Mouse (Mus musculus) spleen, postnatal 14 days (tissue): Measurements from ENCODE around the gene Odf4.
A peak's percentile ranks its signal among the peaks of the same experiment; 100 is the strongest.
"Not testable (repeated sequence)": the region's sequence is repeated elsewhere in the genome, so short reads cannot be mapped to it uniquely, and the experiment has no call there.

Experiments
- DNase-seq, 2 experiments: peaks; one replicate each; pipeline ENCODE4 v3.0.0; 2021 to 2022; ENCODE audit warnings: low spot score in 2 of 2

Odf4 gene

DNA sequence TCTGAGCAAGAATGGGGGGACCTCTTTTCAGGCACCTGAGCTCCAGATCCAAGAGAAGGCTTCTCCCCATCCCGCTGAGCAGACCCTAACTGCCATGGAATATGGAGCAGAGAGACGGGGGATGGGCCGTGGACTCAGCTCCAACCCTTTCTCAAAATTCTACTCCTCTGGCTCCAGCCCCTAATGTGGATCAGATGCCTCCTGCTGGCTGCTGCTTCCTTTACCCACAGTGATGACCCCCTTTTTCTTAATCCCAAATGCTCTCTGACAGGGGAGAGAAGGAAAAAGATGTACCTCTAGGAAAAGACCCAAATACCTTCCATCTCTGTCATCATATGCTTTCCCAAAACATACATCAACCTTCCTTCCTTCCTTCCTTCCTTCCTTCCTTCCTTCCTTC is at the start of gene Odf4:
Odf4 (minus strand) TSS at position 101 of the 400 bp plus-strand sequence.
- DNase-seq, result no peak

DNA sequence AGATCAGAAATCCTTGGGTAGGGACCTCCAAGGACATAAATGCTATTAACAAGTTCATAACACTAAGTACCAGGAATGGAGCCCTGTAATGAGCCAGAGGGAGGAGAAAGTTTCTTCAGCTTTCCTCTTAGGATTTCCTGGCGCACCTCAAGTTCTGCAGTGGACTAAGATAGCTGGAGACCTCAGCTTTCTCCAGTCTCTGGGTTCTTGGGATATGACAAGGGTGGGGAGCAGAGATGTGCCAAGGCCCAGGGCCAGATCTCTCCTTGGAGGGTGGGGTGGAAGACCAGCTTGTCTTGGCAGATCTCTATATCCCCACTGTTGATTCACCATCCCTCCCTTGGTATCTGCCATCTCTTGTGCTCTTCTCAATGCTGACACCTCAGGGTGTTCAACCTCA is 48.7 kb upstream of the Odf4 start:
- no peak for DNase-seq

- DNase-seq, result no peak
Observed at GRCm38 (mm10) chr11:68975085-68975484, 48.2 kb upstream of the Odf4 start, which contains the start of gene Rangrf. Rangrf (minus strand) TSS chr11:68975185.

- no peak for DNase-seq
Observed at GRCm38 (mm10) chr11:68974059-68974450, 47.2 kb upstream of the Odf4 start.

DNA sequence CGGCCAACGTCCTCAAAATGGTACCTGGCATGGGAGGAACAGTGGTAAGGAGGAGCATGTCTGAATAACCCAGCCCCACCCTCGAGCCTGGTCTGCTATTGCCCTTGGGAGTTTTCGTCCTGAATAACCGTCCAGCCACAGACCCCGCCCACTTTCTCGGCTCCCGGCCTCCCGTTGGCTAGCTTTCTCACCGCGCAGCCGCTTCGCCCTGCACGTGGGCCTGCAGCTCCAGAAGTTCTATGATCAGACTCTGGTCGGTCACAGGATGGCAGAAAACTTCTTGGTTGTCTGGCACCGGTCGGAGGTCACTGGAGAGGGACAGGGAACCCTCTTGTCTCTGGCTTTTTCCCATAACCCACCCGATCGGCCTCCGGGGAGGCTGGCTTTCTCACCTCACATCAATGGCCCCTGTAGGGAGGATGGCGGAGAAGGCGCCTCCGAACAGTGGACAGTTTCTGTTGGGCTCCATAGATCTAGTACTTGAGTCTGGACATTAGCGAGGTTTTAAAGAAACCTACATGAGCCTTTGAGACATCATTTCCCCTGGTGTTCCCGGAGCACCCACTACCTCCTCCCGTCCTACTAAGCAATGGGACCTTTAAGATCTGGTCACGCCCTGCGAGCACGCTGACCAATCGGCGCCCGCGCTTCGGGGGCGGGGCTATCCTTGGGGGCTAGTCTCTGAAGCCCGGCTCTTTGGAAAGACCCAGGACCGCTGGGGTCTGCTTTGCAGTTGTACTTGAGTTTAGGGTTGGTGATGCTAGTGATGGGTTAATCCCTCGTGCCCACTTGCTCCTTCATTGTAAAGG is 46.6 kb upstream of the Odf4 start:
- peak; percentile 57 to 68 for DNase-seq

- DNase-seq, result no peak
Observed at GRCm38 (mm10) chr11:68970232-68970631, 43.4 kb upstream of the Odf4 start.

DNA sequence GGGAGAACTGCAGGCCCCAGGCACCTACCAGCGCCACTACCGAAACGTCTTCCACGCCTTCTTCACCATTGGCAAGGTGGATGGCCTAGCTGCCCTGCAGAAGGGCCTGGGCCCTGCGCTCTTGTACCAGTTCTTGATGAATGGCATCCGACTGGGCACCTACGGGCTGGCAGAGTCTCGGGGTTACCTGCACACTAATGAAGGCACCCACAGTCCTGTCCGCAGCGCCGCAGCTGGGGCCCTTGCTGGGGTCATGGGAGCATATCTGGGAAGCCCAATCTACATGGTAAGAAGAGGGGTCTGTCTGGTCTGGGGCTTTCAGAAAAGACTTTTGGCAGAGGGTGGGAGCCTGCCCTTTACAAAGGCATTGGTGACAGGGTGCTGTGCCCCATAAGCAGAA is 41.9 kb upstream of the Odf4 start:
- DNase-seq, result no peak

- DNase-seq, result peak; percentile 80 to 87
Observed at GRCm38 (mm10) chr11:68967337-68968282, 40.7 kb upstream of the Odf4 start, which contains the start of gene Slc25a35. Slc25a35 (plus strand) TSS chr11:68968131.

DNA sequence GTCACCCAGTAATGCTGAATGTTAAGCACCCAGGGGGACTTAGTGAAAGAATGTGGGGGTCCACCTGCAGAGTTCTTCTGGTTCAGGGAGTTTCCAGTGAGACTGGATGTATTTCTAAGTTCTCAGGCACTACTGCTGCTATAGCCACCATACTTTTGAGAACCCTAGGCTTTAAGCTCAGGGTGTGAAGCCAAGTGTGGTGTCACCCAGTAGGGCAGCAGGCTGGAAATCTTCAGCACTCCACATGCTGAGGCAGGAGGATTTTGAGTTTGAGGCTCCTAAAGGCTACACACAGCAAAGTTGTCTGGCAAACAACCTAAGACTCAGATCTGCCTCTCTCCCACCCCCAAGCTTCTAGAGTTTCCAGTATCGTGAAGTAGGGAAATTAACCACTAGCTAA is 39.7 kb upstream of the Odf4 start:
- DNase-seq, result no peak

- peak in 1 of 2 experiments; percentile 72 for DNase-seq
Observed at GRCm38 (mm10) chr11:68965845-68966244, 39.0 kb upstream of the Odf4 start.

GRCm38 (mm10) chr11:68965050-68965449 is 38.2 kb upstream of the Odf4 start:
- no peak for DNase-seq

DNA sequence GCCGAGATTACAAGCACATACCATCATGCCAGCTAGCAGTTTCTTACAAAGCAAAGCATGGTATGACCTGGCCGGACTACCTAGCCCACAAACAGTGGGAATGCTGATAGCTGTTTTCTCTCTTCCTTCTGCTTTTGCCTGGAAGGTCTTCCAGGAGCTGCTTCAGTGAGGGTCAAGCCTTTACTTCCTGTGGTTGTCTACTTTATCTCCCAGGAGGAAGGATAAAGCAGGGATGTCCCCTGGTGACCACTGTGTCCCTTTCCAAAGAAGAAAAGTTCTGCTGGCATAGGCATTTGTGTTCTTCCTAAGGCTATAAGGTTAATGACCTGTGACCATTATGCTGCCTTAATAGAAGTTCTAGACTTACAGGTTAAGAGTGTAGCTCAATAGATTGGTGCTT is 36.5 kb upstream of the Odf4 start:
- DNase-seq, result no peak

DNA sequence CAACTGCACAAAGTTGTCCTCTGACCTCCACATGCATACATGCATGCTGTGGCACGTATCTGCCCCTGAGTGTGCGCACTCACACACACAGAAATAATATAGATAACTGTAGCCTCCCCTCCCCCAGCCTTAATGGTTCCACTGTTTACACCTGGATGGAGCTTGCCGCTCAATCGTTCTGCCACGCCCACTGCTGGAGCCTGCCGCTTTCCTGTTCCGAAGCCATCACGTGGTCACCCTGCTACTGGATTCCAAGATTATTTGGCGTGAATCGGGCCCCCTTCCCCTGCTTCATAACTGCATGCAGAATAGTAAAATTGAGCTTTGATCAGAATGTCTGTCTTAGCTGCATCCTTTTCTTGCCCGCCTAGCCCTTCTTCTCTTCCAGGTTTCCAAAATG is 35.3 kb upstream of the Odf4 start:
- not testable (repeated sequence) for DNase-seq

DNA sequence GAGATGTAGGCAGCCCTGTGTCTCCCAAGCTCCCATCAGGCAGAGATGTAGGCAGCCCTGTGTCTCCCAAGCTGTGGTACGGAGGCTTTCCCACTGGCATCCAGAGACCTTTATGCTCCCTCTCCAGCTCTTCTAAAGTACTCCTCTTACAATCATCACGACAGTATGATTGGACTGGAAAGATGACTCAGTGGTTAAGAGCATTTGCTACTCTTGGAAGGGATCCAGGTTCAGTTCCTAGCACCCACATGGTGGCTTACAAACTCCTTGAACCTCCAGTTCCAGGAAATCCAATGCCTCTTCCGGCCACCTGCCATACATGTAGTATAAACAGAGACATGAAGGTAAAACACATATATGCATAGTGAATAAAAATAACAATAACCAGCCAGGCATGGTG is 34.7 kb upstream of the Odf4 start:
- DNase-seq, result no peak

GRCm38 (mm10) chr11:68957971-68958370 is 31.1 kb upstream of the Odf4 start:
- no peak for DNase-seq

GRCm38 (mm10) chr11:68957308-68957707 is 30.4 kb upstream of the Odf4 start, which contains the start of gene Arhgef15:
Arhgef15 (minus strand) TSS chr11:68957480.
- no peak for DNase-seq

GRCm38 (mm10) chr11:68956697-68957096 is 29.8 kb upstream of the Odf4 start:
- no peak for DNase-seq

DNA sequence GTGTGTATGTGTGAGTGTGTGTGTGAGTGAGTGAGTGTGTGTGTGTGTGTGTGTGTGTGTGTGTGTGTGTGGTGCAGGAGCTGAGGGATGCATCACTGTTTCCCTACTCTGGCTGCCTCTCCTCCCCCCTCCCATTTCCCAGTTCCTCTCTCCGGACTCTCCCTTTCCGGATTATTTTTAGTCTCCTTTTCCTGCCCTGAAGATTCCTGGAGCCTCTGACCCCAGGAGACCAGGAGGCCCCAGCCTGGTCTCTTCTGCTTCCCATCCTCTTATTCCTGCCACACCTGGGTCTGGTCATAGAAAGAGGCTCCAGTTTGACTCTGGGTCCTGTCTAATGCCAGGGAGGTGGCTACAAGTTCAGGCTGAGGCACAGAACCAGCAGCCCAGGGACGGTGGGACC is 29.2 kb upstream of the Odf4 start:
- DNase-seq, result no peak

GRCm38 (mm10) chr11:68955473-68955872 is 28.6 kb upstream of the Odf4 start:
- no peak for DNase-seq

DNA sequence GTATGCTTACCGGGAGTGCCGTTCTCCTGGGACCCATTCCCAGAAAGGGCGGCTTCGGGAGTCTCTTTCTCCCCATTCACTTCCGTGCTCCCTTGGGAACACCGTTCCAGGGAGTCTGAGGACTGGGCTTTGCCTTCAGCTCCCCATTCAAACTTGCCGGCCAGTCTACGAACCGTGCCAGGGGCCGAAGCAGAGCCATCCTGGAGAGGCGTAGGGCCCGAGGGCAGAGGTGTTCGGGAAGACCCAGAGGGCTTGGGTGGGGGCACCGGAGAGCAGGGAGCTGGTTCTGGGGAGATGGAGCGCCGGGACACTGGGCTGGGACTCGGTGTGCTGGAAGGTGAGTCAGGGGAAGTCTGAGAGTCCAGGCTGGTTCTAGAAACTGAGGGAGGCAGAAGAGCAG is 27.5 kb upstream of the Odf4 start:
- no peak for DNase-seq

DNA sequence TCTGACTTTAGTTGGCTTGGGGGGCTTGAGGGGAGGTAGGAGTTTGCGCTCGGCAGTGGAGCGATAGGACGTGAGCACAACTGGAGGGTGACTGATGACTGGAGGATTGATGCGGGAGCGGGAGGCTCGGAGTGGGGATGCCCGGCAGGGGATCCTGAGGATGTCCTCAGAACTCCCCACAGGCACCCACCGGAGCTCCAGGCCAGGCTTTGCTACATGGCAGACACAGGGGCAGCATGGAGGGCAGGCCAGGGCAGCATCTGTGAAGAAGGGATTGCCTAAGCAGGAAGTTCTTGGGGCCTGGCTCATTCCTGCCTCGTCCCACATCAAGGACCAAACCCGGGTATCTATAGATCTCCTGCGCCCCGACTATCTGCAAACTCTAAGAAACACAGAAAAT is 27.0 kb upstream of the Odf4 start:
- no peak for DNase-seq

DNA sequence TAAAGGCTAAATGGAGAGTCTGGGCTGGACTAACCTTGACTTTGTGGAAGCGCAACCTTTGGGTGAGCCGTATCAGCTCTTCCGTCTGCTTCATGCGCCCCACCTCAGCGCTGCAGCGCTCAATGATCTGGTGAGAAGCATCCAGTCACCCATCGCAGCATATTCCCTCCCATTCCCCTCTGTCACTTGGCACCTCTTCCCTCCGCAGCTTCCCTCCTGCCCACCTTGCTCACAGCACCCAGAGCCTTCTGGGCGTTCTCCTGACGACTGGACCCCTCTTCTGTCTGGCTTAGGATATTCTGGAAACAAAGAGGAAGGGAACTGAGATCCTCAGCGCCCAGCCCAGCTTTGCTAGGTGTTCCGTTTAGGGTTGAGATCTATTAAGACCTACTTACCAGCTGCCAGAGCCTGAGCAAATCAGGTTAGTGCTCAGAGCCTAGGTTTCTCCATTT is 20.7 kb upstream of the Odf4 start:
- no peak for DNase-seq
